Comparison of ENCODE assay signal across 8 mouse cellular contexts in genomic region chr7:141949799-141950103, GRCm38 (mm10). TPM values are rescaled to one million over a fixed set of nuclear protein-coding genes. Genes with fewer than 3 reads are reported as not detected.
A peak's percentile ranks its signal among the peaks of the same experiment; 100 is the strongest.
DNase-seq lines count a peak whose midpoint lies in the region; ATAC-seq and TF ChIP-seq lines count a peak whose summit lies in the region.

No protein-coding gene starts in this region.

- 3% methylated on average over 51 of the region's 54 CpGs for WGBS in heart, embryonic 12.5 days
- 0% methylated on average over 37 of the region's 54 CpGs for WGBS in forebrain, embryonic 15.5 days
- WGBS in liver, embryonic 14.5 days (ENCODE audit: insufficient replicate concordance), result under 1% methylated on average over 33 of the region's 54 CpGs

- peaks cover 95% of the 10 kb centered on the region for H3K27me3 ChIP-seq in heart, embryonic 12.5 days (replicated peaks)
- H3K27me3 ChIP-seq in E14TG2a.4 (ENCODE audit: insufficient read depth, low read length), result peaks cover 76% of the 10 kb centered on the region
- no peaks in the 10 kb centered on the region for H3K27me3 ChIP-seq in forebrain, embryonic 15.5 days
- peaks cover 56% of the 10 kb centered on the region for H3K27me3 ChIP-seq in liver, embryonic 14.5 days (ENCODE audit: control insufficient read depth, insufficient read depth, low read length)

- peaks cover 5% of the 10 kb centered on the region for H3K9me3 ChIP-seq in heart, embryonic 12.5 days (replicated peaks)
- H3K9me3 ChIP-seq in E14TG2a.4 (ENCODE audit: low read length), result no peaks in the 10 kb centered on the region
- no peaks in the 10 kb centered on the region for H3K9me3 ChIP-seq in forebrain, embryonic 15.5 days
- H3K9me3 ChIP-seq in liver, embryonic 14.5 days (ENCODE audit: control insufficient read depth, low read length), result no peaks in the 10 kb centered on the region

- peak overlapping the region; percentile 95 for H3K4me2 ChIP-seq in heart, embryonic 12.5 days
- H3K4me2 ChIP-seq in forebrain, embryonic 15.5 days (replicated peaks), result peak overlapping the region; percentile 80
- peak overlapping the region; percentile 46 for H3K4me2 ChIP-seq in liver, embryonic 14.5 days (ENCODE audit: low read depth)

- H3K36me3 ChIP-seq in heart, embryonic 12.5 days, result no peaks in the 10 kb centered on the region
- H3K36me3 ChIP-seq in E14TG2a.4 (ENCODE audit: insufficient read depth, low read length), result no peaks in the 10 kb centered on the region
- peaks cover 5% of the 10 kb centered on the region; the same call in 1 of the 2 replicates for H3K36me3 ChIP-seq in forebrain, embryonic 15.5 days
- no peaks in the 10 kb centered on the region for H3K36me3 ChIP-seq in liver, embryonic 14.5 days (replicated peaks; ENCODE audit: control insufficient read depth, insufficient read depth, low read depth)

- no peak overlapping the region for H3K27ac ChIP-seq in heart, embryonic 12.5 days (ENCODE audit: poor library complexity, severe bottlenecking)
- H3K27ac ChIP-seq in forebrain, embryonic 15.5 days (replicated peaks), result peak overlapping the region; percentile 97
- no peak overlapping the region for H3K27ac ChIP-seq in liver, embryonic 14.5 days

- DNase-seq in heart, postnatal 10 days, result no peak
- no peak for DNase-seq in liver, embryonic 14.5 days (ENCODE audit: low read depth in 3 of 3, low spot score in 3 of 3)
- no peak for DNase-seq in adrenal gland, postnatal 14 days
- DNase-seq in spleen, adult 18-20 months, result no peak

- TF ChIP-seq EP300 in liver, embryonic 14.5 days (IDR thresholded peaks at IDR 0.05; ENCODE audit: low read depth), result no peak

- intact Hi-C loops in heart, postnatal 10 days (cut with DNase I), result no loop called here

- H3K9ac ChIP-seq in heart, embryonic 12.5 days, result peak overlapping the region; percentile 42; the same call in 1 of the 2 replicates
- H3K9ac ChIP-seq in forebrain, embryonic 15.5 days (replicated peaks), result peak overlapping the region; percentile 98
- H3K9ac ChIP-seq in liver, embryonic 14.5 days (replicated peaks), result no peak overlapping the region

- no peak for TF ChIP-seq CTCF in E14TG2a.4 (conservative IDR thresholded peaks at IDR 0.05; ENCODE audit: low read length)
- no peak for TF ChIP-seq CTCF in liver, embryonic 14.5 days (IDR thresholded peaks at IDR 0.05; ENCODE audit: low read depth)

- peak overlapping the region; percentile 58 for H3K4me3 ChIP-seq in heart, embryonic 12.5 days
- peak overlapping the region; percentile 84 for H3K4me3 ChIP-seq in E14TG2a.4 (replicated peaks; ENCODE audit: low read length)
- peak overlapping the region; percentile 76 for H3K4me3 ChIP-seq in forebrain, embryonic 15.5 days
- H3K4me3 ChIP-seq in liver, embryonic 14.5 days (ENCODE audit: insufficient read depth in 1 of 2, low read depth in 2 of 2, low read length in 2 of 2), result peak overlapping the region in 1 of 2 experiments; percentile 34; a peak in 1 of 4 replicates

- ATAC-seq in heart, embryonic 12.5 days (ENCODE audit: insufficient number of reproducible peaks, low FRiP score), result peak; percentile 15; the same call in 1 of the 2 replicates
- ATAC-seq in forebrain, embryonic 15.5 days (replicated peaks), result peak; percentile 18
- peak; percentile 14; the same call in 1 of the 2 replicates for ATAC-seq in liver, embryonic 14.5 days (ENCODE audit: insufficient read depth)
- no peak for ATAC-seq in megakaryocyte-erythroid progenitor cell, adult 5-6 weeks (replicated peaks; ENCODE audit: low FRiP score, low TSS enrichment, poor library complexity, severe bottlenecking)

- peaks cover 13% of the 10 kb centered on the region for H3K4me1 ChIP-seq in heart, embryonic 12.5 days (replicated peaks)
- peaks cover 18% of the 10 kb centered on the region for H3K4me1 ChIP-seq in E14TG2a.4 (replicated peaks; ENCODE audit: low read depth, low read length)
- H3K4me1 ChIP-seq in forebrain, embryonic 15.5 days, result peaks cover 60% of the 10 kb centered on the region
- H3K4me1 ChIP-seq in liver, embryonic 14.5 days (replicated peaks; ENCODE audit: control insufficient read depth in 2 of 2, insufficient read depth in 2 of 2, low read length in 1 of 2), result no peaks in the 10 kb centered on the region

RNA-seq across cellular contexts. Expression of gene Brsk2, which starts 0.2 kb away (rescaled TPM):
- polyA plus RNA-seq in heart, embryonic 12.5 days (2016; fragmentation: Nextera tagmentation; extraction: Ambion mirVana), result 0.40 TPM in 2 replicates
- under 1 TPM; 0.29 to 0.50 TPM for total RNA-seq in heart, postnatal 10 days (2021)
- 23.1 and 25.8 TPM in 2 replicates for polyA plus RNA-seq in forebrain, embryonic 15.5 days (2015; fragmentation: Nextera tagmentation; extraction: Ambion mirVana)
- polyA plus RNA-seq in liver, embryonic 14.5 days (2012; rRNA removed), result 0.03 and 0.29 TPM in 2 replicates
- polyA plus RNA-seq in liver, embryonic 14.5 days (2014; fragmentation: Nextera tagmentation; extraction: Ambion mirVana), result 0.05 and 0.10 TPM in 2 replicates
- total RNA-seq in adrenal gland, postnatal 14 days (2021), result 3.0 and 4.0 TPM in 2 replicates
- not detected in 2 replicates for total RNA-seq in megakaryocyte-erythroid progenitor cell, adult 5-6 weeks (2014; fragmentation: Nextera tagmentation)
- total RNA-seq in megakaryocyte-erythroid progenitor cell, adult 5-6 weeks (2017), result 0.05 TPM in 1 of 2 replicates, not detected in the other

RNA-seq across cellular contexts. Expression of gene Tollip, which starts 31.4 kb away (rescaled TPM):
- 41.1 and 41.3 TPM in 2 replicates for polyA plus RNA-seq in heart, embryonic 12.5 days (2016; fragmentation: Nextera tagmentation; extraction: Ambion mirVana)
- 10 to 100 TPM; 47.2 to 47.7 TPM for total RNA-seq in heart, postnatal 10 days (2021)
- 84.4 and 87.9 TPM in 2 replicates for polyA plus RNA-seq in forebrain, embryonic 15.5 days (2015; fragmentation: Nextera tagmentation; extraction: Ambion mirVana)
- polyA plus RNA-seq in liver, embryonic 14.5 days (2012; rRNA removed), result 13.5 and 15.3 TPM in 2 replicates
- polyA plus RNA-seq in liver, embryonic 14.5 days (2014; fragmentation: Nextera tagmentation; extraction: Ambion mirVana), result 18.0 and 19.7 TPM in 2 replicates
- 47.8 and 52.5 TPM in 2 replicates for total RNA-seq in adrenal gland, postnatal 14 days (2021)
- 24.6 and 41.1 TPM in 2 replicates for total RNA-seq in megakaryocyte-erythroid progenitor cell, adult 5-6 weeks (2014; fragmentation: Nextera tagmentation)
- total RNA-seq in megakaryocyte-erythroid progenitor cell, adult 5-6 weeks (2017), result 25.2 and 27.0 TPM in 2 replicates
